In the genomic region with DNA sequence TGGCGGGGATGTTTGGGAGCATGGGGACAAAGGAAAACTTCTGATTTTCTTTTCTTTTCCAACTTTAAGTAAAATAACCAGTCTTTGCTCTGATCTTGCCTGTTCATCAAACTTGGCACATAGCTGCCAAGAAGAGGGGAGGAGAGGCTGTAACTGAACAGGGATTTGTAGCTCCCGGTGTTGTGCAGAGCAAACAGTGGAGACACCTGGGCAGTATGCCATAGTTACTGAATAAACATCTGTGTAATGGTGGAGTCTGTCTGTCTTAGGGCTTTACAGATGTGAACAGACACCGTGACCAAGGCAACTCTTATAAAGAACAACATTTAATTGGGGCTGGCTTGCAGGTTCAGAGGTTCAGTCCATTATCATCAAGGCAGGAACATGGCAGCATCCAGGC, we compare ENCODE assay signal across 22 mouse cellular contexts. TPM values are rescaled to one million over a fixed set of nuclear protein-coding genes. Genes with fewer than 3 reads are reported as not detected.
DNase-seq lines count a peak whose midpoint lies in the region; ATAC-seq and TF ChIP-seq lines count a peak whose summit lies in the region.
"Had no signal": no experiment of that assay in that cellular context is flagged by ENCODE, and none has a peak within 500 bp of the region (broad histone marks: within the 10 kb centered on the region; RNA-seq: fewer than 3 reads in every experiment).

No protein-coding gene starts in this region.

- DNase-seq in heart, embryonic 10.5 days (ENCODE audit: low spot score), result peak; percentile 17
- DNase-seq in liver, adult 2 months (ENCODE audit: extremely low read depth, low read depth, low spot score), result peak; percentile 91
- DNase-seq in liver, postnatal 0 days, result no peak
- DNase-seq in NIH3T3 (ENCODE audit: low read depth), result peak; percentile 8
- DNase-seq in left cerebral cortex, adult 9 months (ENCODE audit: low spot score in 2 of 2), result no peak
- DNase-seq: adrenal gland, adult 2 months; adrenal gland, adult 8-10 months; adrenal gland, postnatal 10 days; adrenal gland, postnatal 14 days; adrenal gland, postnatal 25 days; adrenal gland, postnatal 36 days; B cell, adult 2 months; cerebellum, adult 11 months; cerebellum, adult 11-12 months; cerebellum, adult 18-20 months; cerebellum, adult 2 months had no signal

- ATAC-seq in heart, embryonic 12.5 days (ENCODE audit: insufficient number of reproducible peaks, low FRiP score), result no peak
- ATAC-seq in liver, postnatal 0 days, result no peak
- ATAC-seq: activated CD4-positive, CD25-positive, alpha-beta regulatory T cell, adult 4 months; CD4-positive, CD25-positive, alpha-beta regulatory T cell, adult 4 months; Patski had no signal

- TF ChIP-seq POLR2A in liver, adult 2 months (IDR thresholded peaks at IDR 0.05; ENCODE audit: extremely low read depth, insufficient read depth, low read length), result no peak

- no peaks in the 10 kb centered on the region for H3K27me3 ChIP-seq in heart, embryonic 10.5 days (ENCODE audit: insufficient read depth, poor library complexity, severe bottlenecking)
- H3K27me3 ChIP-seq in heart, embryonic 12.5 days (replicated peaks), result no peaks in the 10 kb centered on the region
- no peaks in the 10 kb centered on the region for H3K27me3 ChIP-seq in liver, adult 2 months (ENCODE audit: control insufficient read depth, insufficient read depth, low read length)
- H3K27me3 ChIP-seq in liver, postnatal 0 days (ENCODE audit: insufficient read depth, low read length), result no peaks in the 10 kb centered on the region
- H3K27me3 ChIP-seq: CH12.LX, Patski had no signal

- H3K4me2 ChIP-seq in heart, embryonic 12.5 days, result no peak overlapping the region
- no peak overlapping the region for H3K4me2 ChIP-seq in liver, postnatal 0 days (ENCODE audit: low read depth, low read length)

- no peak overlapping the region for H3K4me3 ChIP-seq in heart, embryonic 10.5 days
- no peak overlapping the region for H3K4me3 ChIP-seq in heart, embryonic 12.5 days
- H3K4me3 ChIP-seq in liver, adult 2 months (ENCODE audit: insufficient read depth, low read depth, low read length), result no peak overlapping the region
- no peak overlapping the region for H3K4me3 ChIP-seq in liver, postnatal 0 days (ENCODE audit: low read depth, low read length)

- no peak overlapping the region for H3K27ac ChIP-seq in heart, embryonic 10.5 days
- H3K27ac ChIP-seq in heart, embryonic 12.5 days (ENCODE audit: poor library complexity, severe bottlenecking), result no peak overlapping the region
- no peak overlapping the region for H3K27ac ChIP-seq in liver, adult 2 months (replicated peaks; ENCODE audit: insufficient read depth, low read depth, low read length)
- no peak overlapping the region for H3K27ac ChIP-seq in liver, postnatal 0 days (ENCODE audit: low read depth)

- WGBS in heart, embryonic 10.5 days, result 95% methylated on average over 3 of the region's 3 CpGs
- WGBS in heart, embryonic 12.5 days, result 93% methylated on average over 3 of the region's 3 CpGs
- 44% methylated on average over 3 of the region's 3 CpGs for WGBS in liver, adult 2 months
- WGBS in liver, postnatal 0 days (ENCODE audit: insufficient replicate concordance), result 66% methylated on average over 3 of the region's 3 CpGs

- peaks cover 16% of the 10 kb centered on the region for H3K4me1 ChIP-seq in heart, embryonic 10.5 days
- peaks cover 19% of the 10 kb centered on the region for H3K4me1 ChIP-seq in heart, embryonic 12.5 days (replicated peaks)
- H3K4me1 ChIP-seq in liver, adult 2 months (ENCODE audit: control insufficient read depth, insufficient read depth, low read length), result peaks cover 12% of the 10 kb centered on the region
- H3K4me1 ChIP-seq in liver, postnatal 0 days (ENCODE audit: insufficient read depth), result peaks cover 10% of the 10 kb centered on the region; the same call in 1 of the 2 replicates

- no peak for TF ChIP-seq CTCF in liver, adult 2 months (IDR thresholded peaks at IDR 0.05; ENCODE audit: low read depth, low read length)
- no peak for TF ChIP-seq CTCF in liver, postnatal 0 days (IDR thresholded peaks at IDR 0.05; ENCODE audit: low read depth)

- no peak overlapping the region for H3K9ac ChIP-seq in heart, embryonic 12.5 days
- H3K9ac ChIP-seq in liver, adult 2 months (ENCODE audit: low read depth, low read length), result no peak overlapping the region
- H3K9ac ChIP-seq in liver, postnatal 0 days (replicated peaks), result no peak overlapping the region

- no peaks in the 10 kb centered on the region; the same call in 1 of the 2 replicates for H3K36me3 ChIP-seq in heart, embryonic 10.5 days
- H3K36me3 ChIP-seq in heart, embryonic 12.5 days, result no peaks in the 10 kb centered on the region
- no peaks in the 10 kb centered on the region for H3K36me3 ChIP-seq in liver, adult 2 months (ENCODE audit: control insufficient read depth, insufficient read depth, low read length)
- no peaks in the 10 kb centered on the region; the same call in 1 of the 2 replicates for H3K36me3 ChIP-seq in liver, postnatal 0 days (replicated peaks; ENCODE audit: insufficient read depth, low read length)
- H3K36me3 ChIP-seq: G1E had no signal

- TF ChIP-seq EP300 in liver, postnatal 0 days (IDR thresholded peaks at IDR 0.05; ENCODE audit: low read depth), result no peak

- no peaks in the 10 kb centered on the region for H3K9me3 ChIP-seq in heart, embryonic 10.5 days
- H3K9me3 ChIP-seq in heart, embryonic 12.5 days (replicated peaks), result no peaks in the 10 kb centered on the region
- H3K9me3 ChIP-seq in liver, postnatal 0 days (ENCODE audit: low read length), result no peaks in the 10 kb centered on the region
- H3K9me3 ChIP-seq: G1E had no signal

- peaks cover 14% of the 10 kb centered on the region; the same call in 1 of the 2 replicates for H3K79me2 ChIP-seq in liver, adult 2 months (ENCODE audit: control insufficient read depth, insufficient read depth, low read length)

RNA-seq across cellular contexts. Expression of a gene that starts 53.9 kb away (rescaled TPM):
- 8.9 and 9.5 TPM in 2 replicates for polyA plus RNA-seq in heart, embryonic 10.5 days (2016; fragmentation: Nextera tagmentation; extraction: Ambion mirVana)
- polyA plus RNA-seq in heart, embryonic 12.5 days (2016; fragmentation: Nextera tagmentation; extraction: Ambion mirVana), result 8.8 and 8.9 TPM in 2 replicates
- 10.7 and 11.5 TPM in 2 replicates for total RNA-seq in liver, adult 2 months (2014; rRNA removed)
- 4.8 and 6.1 TPM in 2 replicates for polyA plus RNA-seq in liver, adult 2 months (2012; rRNA removed)
- 1.7 and 2.0 TPM in 2 replicates for polyA plus RNA-seq in liver, postnatal 0 days (2015; fragmentation: Nextera tagmentation; extraction: Ambion mirVana)

Comparison
In these comparisons a context has a peak if more than half of its experiments do, and no peak if none do; other contexts are left out.
1. DNase-seq: peak in heart, embryonic 10.5 days (single experiment), liver, adult 2 months (single experiment) and NIH3T3 (single experiment); none in liver, postnatal 0 days (single experiment) and left cerebral cortex, adult 9 months (0 of 2).